Mouse (Mus musculus) embryo, embryonic 11 days (tissue): ENCODE measurements around the gene Zc3h18.
A peak's percentile ranks its signal among the peaks of the same experiment; 100 is the strongest.

Experiments
- DNase-seq: peaks from one replicate; pipeline ENCODE4 v3.0.0-alpha.2; 2015

Zc3h18 gene

DNA sequence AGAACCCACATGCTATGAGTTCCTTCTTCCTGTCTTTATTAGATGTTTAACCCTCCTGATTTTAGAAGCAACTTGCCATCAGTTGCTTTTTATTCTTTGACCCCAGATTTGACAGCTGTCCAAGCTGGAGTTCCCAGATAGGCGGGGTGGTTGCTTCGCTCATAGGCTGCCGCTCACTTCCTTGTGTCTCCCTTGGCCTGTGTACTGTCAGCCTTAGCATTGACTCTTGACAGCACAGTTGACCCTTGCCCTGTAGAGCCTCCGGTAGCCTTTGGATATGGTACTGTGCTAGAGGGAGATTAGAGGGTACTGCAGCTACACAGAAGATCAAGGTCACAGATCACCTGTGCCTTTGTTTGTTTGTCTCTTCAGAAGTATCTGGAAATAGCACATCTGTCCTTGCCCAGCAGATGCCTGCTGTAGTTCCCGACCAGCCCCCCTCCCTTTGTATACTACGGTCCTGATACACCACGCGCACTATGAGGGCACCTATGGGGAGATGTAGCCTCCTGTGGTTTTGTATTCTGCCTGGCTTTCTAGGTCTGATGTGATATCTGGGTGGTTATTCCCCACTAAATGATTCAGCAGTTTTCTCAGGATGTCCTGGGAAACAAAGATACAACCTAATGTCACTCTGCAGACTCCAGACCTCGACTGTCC is 28.9 kb downstream of the Zc3h18 start:
- no peak for DNase-seq

DNA sequence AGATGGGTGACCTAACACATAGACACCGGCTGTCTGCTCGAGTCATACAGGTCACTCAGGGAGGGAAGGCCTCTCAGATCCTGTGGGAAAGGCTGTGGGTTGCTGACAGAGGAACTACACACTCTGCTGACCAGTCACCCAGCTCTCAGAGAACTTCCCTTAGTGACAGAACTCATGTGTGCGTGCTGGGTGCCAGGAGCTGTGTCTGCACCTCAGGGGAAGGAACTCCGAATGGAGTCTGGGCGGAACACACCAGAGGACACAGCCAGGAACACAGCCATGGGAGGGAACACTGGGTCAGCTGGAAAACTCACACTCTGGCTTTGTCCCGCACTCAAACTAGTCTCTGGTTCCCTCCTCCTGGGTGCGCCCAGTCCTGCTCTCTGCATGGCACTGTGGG is 31.3 kb downstream of the Zc3h18 start:
- no peak for DNase-seq

DNA sequence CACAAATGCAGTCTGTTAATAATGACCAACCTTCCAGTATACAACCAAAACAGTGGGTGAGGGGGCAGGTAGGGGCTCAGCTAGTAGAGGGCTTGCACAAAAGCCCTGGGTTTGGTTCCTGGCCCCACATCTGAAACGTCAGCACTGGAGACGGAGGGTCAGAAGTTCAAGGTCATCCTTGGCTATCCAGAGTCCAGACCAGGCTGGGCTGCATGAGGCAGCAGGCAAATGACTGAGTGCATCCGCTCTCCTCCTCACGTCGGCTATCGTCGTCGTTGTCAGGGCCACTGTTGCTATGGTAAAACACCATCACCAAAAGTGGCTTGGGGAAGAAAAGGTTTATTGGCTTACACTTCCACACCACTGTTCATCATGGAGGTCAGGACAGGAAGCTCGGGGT is 37.9 kb downstream of the Zc3h18 start:
- DNase-seq = no peak

DNA sequence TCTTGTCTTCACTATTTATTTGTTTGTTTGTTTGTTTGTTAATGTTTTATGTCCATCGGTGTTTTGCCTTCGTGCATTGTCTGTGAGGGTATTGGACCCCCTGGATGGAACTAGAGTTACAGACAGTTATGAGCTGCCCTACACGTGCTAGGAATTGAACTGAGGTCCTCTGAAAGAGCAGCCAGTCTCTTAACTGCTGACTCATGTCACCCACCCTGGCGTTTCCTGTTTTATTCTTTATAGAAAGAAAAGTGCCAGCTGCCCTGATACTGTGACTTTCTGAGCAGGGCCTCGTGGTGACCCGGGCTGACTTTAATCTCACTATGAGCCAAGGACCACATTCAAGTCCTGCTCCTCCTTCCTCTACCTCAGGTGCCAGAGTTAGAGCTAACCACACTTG is 39.1 kb downstream of the Zc3h18 start:
- DNase-seq = no peak

DNA sequence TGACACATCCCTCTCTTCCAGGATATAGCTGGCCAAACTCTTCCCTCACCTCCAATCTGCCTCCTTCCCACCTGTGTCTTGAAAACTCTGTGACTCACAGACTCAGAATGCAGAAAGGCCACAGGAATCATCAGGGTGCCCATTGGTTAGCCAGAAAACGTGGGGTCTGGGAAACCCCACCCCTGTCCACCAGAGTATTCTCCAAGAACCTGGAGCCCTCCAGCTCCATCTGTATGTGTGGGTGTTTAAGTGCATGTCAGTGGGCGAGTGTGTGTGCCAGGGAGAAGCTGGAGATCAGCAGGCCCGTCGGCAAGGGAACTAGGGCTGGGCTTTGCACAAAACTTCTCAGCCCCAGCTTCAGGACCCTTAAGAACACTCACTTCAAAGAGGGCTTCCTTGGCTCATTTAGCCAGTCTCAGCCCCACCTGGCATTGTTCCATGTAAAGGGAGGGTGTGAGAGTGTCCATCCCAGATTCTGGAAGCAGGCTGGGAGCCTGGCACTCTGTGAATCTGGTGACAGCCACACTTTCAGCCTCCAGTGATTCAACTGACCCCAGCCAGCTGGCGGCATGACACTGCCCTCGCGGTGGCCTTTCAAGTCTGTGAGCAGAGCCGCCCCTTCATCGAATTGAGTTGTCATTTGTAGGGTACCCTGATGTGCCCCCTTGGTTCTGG is 43.6 kb downstream of the Zc3h18 start:
- DNase-seq = no peak

DNA sequence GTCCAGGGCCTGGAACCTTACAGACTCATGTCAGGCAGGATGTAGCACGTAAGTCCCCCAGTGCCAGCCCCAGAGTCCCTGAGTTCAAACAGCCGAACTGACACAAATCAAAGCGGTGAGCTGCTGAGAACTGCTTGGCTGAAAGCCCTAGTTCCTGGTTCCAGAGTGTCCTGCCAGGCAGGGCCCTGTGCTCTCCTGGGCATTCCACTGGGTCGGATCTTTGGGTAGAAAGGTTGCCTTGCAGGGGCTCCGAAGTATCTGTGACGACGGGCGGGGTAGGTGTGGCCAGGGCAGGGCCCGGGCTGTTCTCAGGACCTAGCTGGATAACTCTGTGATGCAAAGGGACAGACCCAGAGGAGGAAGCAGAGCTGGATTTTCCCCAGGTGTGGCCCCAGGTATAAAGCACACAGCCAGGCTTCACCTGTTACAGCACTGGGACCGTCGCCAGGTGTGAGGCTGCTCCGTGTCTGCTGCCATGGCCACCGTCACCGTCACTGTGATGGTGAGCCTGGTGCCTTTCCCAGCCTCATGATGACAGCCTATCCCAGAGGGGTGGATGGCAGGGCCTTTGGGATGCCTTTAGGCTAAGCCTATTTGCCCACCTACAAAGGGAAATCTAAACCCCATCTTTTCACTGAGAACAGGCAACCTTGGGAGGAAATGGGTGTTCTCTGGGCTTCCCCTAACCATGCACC is 45.1 kb downstream of the Zc3h18 start, which contains the start of gene Il17c:
Gene Il17c (plus strand): TSS at position 645 of the 695 bp plus-strand sequence.
- no peak for DNase-seq

DNA sequence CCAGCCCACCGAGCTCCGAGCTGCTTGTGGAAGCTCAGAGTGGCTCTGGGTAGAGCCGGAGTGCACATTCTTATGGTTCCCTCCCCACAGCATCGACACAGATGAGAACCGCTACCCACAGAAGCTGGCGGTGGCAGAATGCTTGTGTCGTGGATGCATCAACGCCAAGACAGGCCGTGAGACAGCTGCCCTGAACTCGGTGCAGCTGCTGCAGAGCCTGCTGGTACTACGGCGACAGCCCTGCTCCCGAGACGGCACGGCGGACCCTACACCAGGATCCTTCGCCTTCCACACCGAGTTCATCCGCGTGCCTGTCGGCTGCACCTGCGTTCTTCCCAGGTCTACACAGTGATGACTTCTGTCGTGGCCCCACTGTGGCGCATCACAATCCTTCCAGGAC is 46.8 kb downstream of the Zc3h18 start:
- DNase-seq = no peak

DNA sequence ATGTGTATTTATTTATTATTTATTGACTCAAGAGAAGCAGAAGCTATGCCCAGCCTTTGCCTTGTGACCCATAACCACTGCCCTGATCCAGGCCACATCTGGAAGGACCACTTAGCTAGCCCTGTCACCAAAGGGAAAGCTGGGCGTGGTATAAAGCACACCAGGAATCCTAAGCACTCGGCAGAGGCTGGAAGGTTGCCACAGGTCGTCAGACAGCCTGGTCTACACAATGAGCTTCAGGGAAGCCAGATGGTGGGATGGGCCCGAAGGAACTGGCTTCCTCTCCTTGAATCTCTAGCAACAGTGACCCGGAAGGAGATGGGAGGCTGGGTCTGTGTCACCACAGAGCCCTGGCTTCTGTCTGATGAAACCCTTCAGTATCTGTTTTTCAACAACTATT is 47.2 kb downstream of the Zc3h18 start:
- no peak for DNase-seq

DNA sequence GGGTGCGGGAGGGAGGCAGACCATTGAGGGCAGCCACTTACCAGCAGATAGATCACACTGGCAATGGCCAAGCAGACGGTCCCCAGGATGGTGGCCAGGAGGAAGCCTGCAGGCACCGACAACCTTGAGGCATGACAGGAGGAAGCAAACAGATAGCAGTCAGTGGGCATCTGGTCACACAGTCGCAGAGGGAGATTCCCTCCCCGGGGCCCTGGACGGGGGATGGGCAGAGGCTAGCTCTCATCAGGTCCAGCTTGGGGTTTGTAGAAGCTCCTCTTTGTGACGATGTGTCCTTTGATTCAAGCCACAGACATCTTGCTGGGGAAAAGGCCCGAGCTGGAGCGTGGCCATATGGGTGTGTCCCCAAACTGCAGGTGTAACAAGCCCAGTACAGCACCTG is 49.7 kb downstream of the Zc3h18 start:
- DNase-seq = no peak

DNA sequence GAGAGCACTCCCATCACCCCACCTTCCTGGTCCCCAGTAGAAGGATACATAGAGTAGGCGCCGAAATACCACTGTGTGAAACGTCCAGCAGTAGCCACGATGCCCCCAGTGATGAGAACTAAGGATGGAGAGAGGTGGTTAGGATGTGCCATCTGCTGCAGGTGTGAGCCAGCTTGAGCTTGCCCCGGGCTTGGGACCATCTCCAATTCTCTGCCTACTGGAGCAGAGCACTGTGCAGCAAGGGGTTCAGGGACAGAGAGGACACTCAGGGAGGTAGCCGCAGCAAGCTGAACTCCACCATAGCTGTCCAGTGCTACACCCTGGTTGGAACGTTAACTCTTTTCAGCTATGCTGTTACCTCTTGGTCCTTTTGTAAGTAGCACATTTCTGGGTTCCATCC is 51.2 kb downstream of the Zc3h18 start:
- DNase-seq = no peak

DNA sequence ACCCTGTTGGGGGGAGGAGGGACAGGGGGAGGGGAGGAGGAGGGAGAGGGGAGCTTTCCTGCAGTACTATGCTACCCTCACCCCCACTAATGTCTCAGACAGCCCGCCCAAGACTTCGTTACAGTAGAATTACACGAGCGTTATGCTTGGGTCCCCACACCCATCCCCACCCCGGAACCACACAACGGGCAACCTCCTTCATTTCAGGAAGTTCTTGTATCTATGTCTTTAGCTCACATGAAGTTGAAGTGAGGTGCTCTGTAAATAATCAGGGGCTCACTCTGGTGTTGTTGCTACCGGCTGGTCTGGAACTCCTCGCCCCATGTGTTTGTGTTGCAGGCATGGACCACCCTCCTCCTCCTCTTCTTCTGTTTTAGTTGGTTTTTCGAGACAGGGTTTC is 51.8 kb downstream of the Zc3h18 start:
- DNase-seq = no peak

DNA sequence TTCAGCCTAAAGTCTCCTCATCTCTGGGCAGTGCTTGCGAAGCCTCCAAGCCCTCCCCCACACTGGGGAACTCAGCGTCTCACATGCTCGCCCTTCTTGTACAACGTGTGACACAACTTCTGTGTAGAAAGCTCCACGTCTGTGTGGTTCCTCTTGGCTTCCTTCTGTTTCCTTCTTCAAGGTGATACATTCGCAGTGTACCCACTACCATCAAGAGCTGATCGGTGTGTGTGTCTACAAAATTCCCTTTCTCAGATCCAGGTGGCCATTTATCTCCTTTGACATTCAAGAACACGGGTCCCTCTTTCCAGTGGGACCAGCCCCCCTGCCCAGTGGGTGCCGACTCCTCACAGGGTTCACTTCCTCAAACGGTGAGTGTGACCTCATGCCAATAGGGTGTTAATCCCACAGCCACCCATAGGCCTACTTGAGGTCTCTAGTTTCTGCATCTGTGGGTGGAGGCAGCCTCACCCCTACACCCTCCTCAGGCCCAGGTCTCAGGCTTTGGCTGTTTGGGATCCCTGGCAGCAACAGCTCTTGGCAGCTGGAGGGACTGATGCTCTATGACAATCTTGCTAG is 53.7 kb downstream of the Zc3h18 start:
- no peak for DNase-seq

DNA sequence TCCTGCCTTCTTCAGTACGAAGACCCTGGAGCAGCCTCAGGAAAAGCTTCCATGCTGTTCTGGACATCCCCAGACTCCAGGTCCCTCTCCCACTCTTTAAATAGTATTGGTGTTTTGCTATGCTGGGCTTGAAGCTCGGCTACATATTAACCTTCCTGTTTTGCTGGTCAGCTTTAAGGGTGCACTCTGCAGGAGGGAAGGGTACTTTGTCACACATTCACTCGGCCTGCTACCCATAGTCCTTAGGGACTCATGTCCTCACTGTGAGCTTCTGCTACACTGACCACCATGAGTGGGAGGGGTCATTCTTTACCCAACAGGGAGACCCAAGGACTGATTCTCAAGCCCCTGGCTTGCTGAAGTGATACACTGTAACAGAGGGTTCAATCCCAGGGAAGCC is 54.2 kb downstream of the Zc3h18 start:
- DNase-seq = no peak

DNA sequence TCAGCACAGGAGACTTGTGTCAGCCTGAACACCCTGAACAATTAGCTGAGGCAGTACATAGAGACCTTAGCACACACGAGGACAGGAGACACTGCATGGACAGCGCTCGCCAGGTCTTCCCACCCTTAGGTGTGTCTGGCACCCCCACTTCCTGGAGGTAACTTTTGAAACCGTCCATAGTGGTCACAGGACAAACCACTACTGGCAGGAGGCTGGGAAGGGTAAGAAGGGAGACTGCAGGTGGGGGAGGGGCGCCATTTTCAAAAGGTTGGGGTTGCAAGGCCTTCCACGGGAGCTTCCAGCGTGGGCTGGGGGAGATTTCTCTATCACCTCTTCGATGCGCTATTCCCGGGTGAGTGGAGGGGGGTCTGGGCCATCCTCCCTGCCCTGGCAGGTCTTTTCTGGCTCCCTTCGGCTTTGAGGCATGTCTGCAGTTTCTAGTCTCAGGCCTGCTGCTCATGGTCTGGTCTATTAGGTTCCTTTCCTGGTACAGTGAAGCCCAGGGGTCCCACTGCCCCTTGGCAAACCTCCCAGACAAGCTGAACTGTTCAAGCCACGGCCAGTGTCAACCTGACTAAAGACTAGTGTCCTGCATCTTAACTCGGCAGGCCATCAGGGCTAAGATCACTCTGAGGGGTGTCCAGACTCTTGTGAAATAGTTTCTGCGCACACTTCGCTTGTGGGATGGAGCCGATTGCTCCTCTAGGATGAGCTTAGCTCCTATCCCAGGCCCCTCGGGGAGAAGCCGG is 55.5 kb downstream of the Zc3h18 start:
- peak; percentile 11 for DNase-seq

DNA sequence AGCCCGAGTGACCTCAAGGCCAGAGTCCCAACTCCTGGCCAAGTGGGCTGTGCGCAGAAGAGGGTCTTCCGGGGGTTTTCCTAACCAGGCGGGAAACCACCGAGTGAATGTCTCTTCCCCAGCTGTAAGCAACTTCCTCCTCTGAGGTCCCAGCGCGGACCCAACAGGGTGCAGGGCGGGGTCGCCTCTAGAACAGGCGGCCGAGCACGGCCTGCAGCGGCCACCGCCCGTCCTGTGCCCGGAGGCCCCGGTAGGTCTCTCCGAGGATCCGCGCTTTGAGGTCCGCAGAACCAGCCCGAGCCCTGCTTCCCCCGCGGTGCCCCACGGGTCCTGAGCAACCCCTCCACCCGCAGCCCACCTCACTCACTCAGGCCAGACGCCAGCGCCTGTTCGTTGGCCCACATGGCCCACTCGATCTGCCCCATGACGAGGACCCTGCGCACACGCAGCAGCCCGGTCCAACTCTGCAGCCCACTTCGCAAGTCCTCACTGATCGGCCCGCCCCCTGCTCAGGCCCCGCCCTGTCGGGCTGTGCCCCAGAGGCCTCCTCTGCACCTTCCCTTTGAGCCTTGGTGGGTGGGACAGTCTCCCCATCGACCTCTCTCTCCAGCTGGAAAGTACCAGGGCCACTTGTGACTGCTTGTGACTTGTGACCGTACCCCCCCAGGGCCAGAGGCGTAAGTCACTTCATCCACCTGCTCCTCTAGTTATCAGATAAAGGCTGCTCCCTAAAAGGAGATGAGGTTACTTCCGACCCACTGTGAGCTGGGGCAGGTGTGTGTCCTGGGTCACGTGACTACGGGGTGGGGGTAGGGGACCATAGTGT is 56.2 kb downstream of the Zc3h18 start, which contains the start of gene Cyba:
Gene Cyba (minus strand): TSS at position 488 of the 826 bp plus-strand sequence.
- peak; percentile 79 for DNase-seq

DNA sequence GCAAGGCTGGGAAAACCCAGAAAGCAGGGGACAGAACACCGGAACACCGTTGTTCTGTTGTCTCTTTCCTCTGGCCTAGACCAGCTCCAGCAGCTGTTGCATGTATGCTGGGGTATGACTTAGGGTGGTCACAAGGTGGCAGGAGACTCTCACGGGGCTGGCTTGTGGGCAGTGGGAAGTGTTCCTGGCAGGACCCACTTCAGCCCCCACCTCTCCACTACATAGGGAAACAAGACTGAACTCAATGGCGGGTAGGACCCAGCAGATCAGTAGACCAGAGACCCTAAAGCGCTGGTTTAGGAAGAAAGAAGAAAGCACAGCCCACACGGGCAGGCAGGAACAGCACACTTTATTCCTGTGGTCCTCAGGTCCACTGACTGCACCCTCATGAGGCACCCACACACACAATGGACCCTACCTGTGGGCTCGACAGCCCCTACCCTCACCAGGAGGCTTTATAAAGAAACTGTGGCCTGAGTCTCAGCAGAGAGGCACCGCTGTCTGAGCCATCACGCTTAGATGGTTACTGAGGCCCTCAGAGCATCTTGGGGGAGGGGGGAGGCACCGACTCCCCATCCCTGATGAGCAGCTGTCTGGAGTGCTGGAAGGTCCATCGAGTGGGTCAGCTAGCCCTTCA is 57.0 kb downstream of the Zc3h18 start:
- peak; percentile 14 for DNase-seq

DNA sequence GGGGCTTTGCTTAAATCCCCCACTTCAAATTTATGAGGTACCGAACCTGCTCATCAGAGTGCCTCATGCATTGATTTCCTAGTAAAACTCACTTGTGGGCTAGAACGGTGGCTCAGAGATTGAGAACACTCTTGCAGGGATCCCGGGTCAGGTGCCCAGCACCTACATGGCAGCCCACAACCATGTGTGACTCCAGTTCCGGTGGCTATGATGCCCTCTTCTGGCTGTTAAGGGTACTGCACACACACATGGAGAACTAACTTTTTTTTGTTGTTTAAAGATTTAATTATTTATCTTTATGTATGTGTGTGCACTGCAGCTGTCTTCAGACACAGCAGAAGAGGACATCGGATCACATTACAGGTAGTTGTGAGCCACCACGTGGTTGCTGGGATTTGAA is 59.0 kb downstream of the Zc3h18 start:
- DNase-seq = no peak

DNA sequence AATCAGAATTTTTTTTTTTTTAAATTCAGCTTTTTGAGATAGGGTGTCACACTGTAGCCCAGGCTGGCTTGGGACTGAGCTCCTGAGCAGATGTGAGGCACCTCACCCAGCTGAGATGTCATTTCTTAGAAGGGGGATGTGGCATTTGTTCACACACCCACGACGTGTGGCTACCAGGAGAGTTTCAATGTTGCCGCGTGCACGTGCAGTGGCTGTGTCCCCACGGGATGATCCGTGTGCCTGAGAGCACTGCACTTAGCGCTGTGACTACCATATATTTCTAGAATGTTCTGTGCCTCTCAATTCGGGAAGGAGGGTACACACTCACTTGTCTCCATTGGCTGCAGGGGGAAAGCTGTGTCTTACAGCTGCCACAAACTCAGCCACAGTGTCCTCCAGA is 59.7 kb downstream of the Zc3h18 start:
- DNase-seq = no peak

DNA sequence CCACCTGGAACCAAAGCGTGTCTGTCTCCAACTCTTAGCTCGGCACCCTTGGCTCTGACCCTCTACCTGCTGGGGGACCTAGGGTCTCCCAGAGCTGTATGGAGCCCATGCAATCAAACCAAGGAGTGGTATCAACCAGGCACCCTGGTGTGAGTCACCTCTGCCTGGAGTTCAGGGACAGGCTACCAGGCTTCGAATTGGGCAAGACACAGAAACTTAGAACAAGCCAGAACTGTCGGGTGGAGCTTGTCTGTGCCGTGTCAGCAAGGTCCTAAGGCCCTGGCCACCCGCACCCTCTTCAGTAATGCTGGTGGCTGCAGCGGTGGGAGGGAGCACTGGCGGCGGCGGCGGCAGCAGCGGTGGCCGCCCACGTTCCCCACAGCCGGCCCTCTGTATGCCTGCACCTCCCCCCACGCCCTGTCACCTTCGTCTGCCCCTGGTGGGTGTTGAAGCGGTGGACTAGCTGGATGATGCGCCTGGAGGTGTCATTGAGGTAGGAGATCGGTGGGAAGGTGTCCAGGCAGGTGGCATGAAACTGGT is 60.2 kb downstream of the Zc3h18 start:
- no peak for DNase-seq

DNA sequence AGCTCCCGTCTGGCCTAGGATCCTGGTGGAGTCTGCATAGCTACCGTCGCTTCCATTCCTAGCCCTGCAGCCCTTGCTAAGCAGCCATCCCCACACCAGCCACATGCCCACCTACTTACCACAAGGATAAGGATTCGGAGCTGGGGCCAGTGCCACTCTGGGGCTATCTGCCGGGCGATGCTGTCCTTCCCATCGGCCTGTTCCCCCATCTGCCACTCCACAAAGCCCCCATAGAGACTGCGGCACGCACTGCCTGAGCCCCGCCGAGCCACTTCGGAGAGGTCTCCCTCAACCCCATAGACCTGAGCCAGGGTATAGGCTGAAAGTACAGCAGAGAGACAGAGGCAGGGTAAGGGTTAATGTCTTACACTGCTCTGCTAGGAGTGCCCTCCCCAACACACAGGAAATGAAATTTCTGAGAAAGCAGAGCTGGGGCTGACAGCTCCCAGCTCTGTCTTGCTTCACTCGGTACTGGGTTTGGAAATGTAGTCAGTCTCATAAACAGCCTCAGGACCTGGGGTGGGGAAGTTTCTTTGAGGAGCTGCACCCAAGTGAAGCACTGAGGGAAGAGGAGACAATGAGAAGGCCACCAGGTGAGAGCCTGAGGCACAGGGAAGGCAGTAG is 61.4 kb downstream of the Zc3h18 start:
- DNase-seq = no peak

DNA sequence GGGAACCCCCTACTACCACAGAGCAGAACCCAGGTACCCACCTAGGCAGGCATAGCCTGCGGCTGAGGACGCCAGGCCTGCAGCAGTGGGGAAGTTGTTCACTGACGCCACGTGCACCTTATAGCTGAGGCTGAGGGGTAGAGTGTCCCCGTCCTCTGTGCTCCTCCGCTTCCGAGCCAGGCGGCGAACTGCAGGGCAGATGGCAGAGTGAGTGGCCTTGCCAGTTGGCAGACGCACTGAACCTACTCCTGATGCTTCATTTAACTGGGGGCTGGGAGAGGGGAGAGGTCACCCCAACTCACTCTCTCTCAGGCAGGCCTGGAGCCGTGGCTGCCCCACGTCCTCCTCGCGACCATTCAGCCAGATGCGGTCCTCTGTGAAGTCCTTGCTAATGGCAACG is 62.9 kb downstream of the Zc3h18 start:
- DNase-seq = no peak
